Mouse (Mus musculus): ENCODE measurements around the gene Nt5c2. TPM values are rescaled to one million over a fixed set of nuclear protein-coding genes. Genes with fewer than 3 reads are reported as not detected.

Nt5c2 gene
- total RNA-seq, 2 experiments from 2014 or later: 73.7 to 82.1 TPM

GRCm38 (mm10) chr19:46848381-46849268 lies 166.3 kb downstream of the Nt5c2 start:
- no peak for TF ChIP-seq CTCF (IDR thresholded peaks at IDR 0.05)
- Histone ChIP-seq H3K4me3 (no peak overlapping the region), H3K27ac (no peak overlapping the region)
- no peak for DNase-seq (ENCODE audit: extremely low spot score in 1 of 2, low spot score in 2 of 2)
- intact Hi-C loops (cut with DNase I): no loop called here

GRCm38 (mm10) chr19:46846459-46846858 lies 168.5 kb downstream of the Nt5c2 start:
- intact Hi-C loops (cut with DNase I): no loop called here
- DNase-seq (ENCODE audit: extremely low spot score in 1 of 2, low spot score in 2 of 2): no peak
- no peak overlapping the region for H3K27ac ChIP-seq
- no peak for TF ChIP-seq CTCF (IDR thresholded peaks at IDR 0.05)
- H3K4me3 ChIP-seq: no peak overlapping the region

GRCm38 (mm10) chr19:46846056-46846455 lies 168.9 kb downstream of the Nt5c2 start:
- TF ChIP-seq CTCF (IDR thresholded peaks at IDR 0.05): no peak
- intact Hi-C loops (cut with DNase I): no loop called here
- no peak for DNase-seq (ENCODE audit: extremely low spot score in 1 of 2, low spot score in 2 of 2)
- no peak overlapping the region for H3K4me3 ChIP-seq
- H3K27ac ChIP-seq: no peak overlapping the region

GRCm38 (mm10) chr19:46843030-46843429 lies 171.9 kb downstream of the Nt5c2 start:
- intact Hi-C loops (cut with DNase I): no loop called here
- Histone ChIP-seq H3K4me3 (no peak overlapping the region), H3K27ac (no peak overlapping the region)
- no peak for DNase-seq (ENCODE audit: extremely low spot score in 1 of 2, low spot score in 2 of 2)
- no peak for TF ChIP-seq CTCF (IDR thresholded peaks at IDR 0.05)

GRCm38 (mm10) chr19:46841016-46841415 lies 173.9 kb downstream of the Nt5c2 start:
- no peak for DNase-seq (ENCODE audit: extremely low spot score in 1 of 2, low spot score in 2 of 2)
- intact Hi-C loops (cut with DNase I): no loop called here
- Histone ChIP-seq H3K27ac (no peak overlapping the region), H3K4me3 (no peak overlapping the region)
- TF ChIP-seq CTCF (IDR thresholded peaks at IDR 0.05): no peak

- TF ChIP-seq CTCF (IDR thresholded peaks at IDR 0.05): no peak
- H3K4me3 ChIP-seq: no peak overlapping the region
- DNase-seq (ENCODE audit: extremely low spot score in 1 of 2, low spot score in 2 of 2): no peak
- no peak overlapping the region for H3K27ac ChIP-seq
- intact Hi-C loops (cut with DNase I): no loop called here
These were observed 177.5 kb downstream of the Nt5c2 start for GRCm38 (mm10) chr19:46837290-46838079.

- Histone ChIP-seq H3K27ac (no peak overlapping the region), H3K4me3 (no peak overlapping the region)
- intact Hi-C loops (cut with DNase I): no loop called here
- no peak for TF ChIP-seq CTCF (IDR thresholded peaks at IDR 0.05)
- DNase-seq (ENCODE audit: extremely low spot score in 1 of 2, low spot score in 2 of 2): no peak
These were observed 178.9 kb downstream of the Nt5c2 start for GRCm38 (mm10) chr19:46836085-46836484.

GRCm38 (mm10) chr19:46835339-46835738 lies 179.6 kb downstream of the Nt5c2 start:
- TF ChIP-seq CTCF (IDR thresholded peaks at IDR 0.05): no peak

GRCm38 (mm10) chr19:46834301-46834700 lies 180.7 kb downstream of the Nt5c2 start:
- intact Hi-C loops (cut with DNase I): no loop called here
- no peak overlapping the region for H3K27ac ChIP-seq
- no peak overlapping the region for H3K4me3 ChIP-seq
- peak in 1 of 2 experiments; percentile 47 for DNase-seq (ENCODE audit: extremely low spot score in 1 of 2, low spot score in 2 of 2)
- TF ChIP-seq CTCF (IDR thresholded peaks at IDR 0.05): no peak

More at GRCm38 (mm10) chr19:46835339-46835738, 179.6 kb downstream of the Nt5c2 start:
- no peak for DNase-seq (ENCODE audit: extremely low spot score in 1 of 2, low spot score in 2 of 2)
- Histone ChIP-seq H3K4me3 (no peak overlapping the region), H3K27ac (no peak overlapping the region)
- intact Hi-C loops (cut with DNase I): no loop called here

Other genes with a start within 250 kb of the Nt5c2 start
- gene Ina, start 455 bp downstream of the Nt5c2 start, total RNA-seq (2021): 100 to 1,000 TPM; 219 to 227 TPM
- gene Pcgf6, start 35.8 kb upstream of the Nt5c2 start, total RNA-seq (2021): 10 to 100 TPM; 20.0 to 20.1 TPM
- gene Taf5, start 52.6 kb upstream of the Nt5c2 start, total RNA-seq (2021): 1 to 10 TPM; 6.7 to 7.1 TPM
- gene Usmg5, start 75.5 kb upstream of the Nt5c2 start, total RNA-seq (2021): 100 to 1,000 TPM; 682 to 687 TPM
- gene Pdcd11, start 75.6 kb upstream of the Nt5c2 start, total RNA-seq (2021): 10 to 100 TPM; 15.6 to 16.4 TPM
- gene Calhm2, start 123.1 kb upstream of the Nt5c2 start, total RNA-seq (2021): 1 to 10 TPM; 8.1 to 8.2 TPM
- gene Calhm1, start 129.1 kb upstream of the Nt5c2 start, total RNA-seq (2021): not detected
- gene Calhm3, start 142.6 kb upstream of the Nt5c2 start, total RNA-seq (2021): not detected
- gene Neurl1a, start 163.7 kb upstream of the Nt5c2 start, total RNA-seq (2021): 100 to 1,000 TPM; 178 to 194 TPM

Data from left cerebral cortex, adult 2 months (tissue).